In genomic region chr3:127446173-127446572, GRCm38 (mm10) we compare ENCODE assay signal across 8 mouse cellular contexts. TPM values are rescaled to one million over a fixed set of nuclear protein-coding genes. Genes with fewer than 3 reads are reported as not detected.
A peak's percentile ranks its signal among the peaks of the same experiment; 100 is the strongest.
DNase-seq lines count a peak whose midpoint lies in the region; ATAC-seq lines count a peak whose summit lies in the region.

No protein-coding gene starts in this region.

- DNase-seq in heart, adult 18-20 months = peak; percentile 42 to 76
- DNase-seq in heart, embryonic 10.5 days (ENCODE audit: low spot score) = no peak
- peak; percentile 70 to 79 for DNase-seq in left cerebral cortex, postnatal 14 days (ENCODE audit: low spot score in 2 of 2)
- peak; percentile 74 for DNase-seq in midbrain, embryonic 10.5 days (ENCODE audit: low spot score)
- peak; percentile 73 for DNase-seq in right cerebral cortex, postnatal 4 days

- no peak overlapping the region for H3K4me3 ChIP-seq in heart, embryonic 10.5 days
- no peak overlapping the region for H3K4me3 ChIP-seq in forebrain, embryonic 15.5 days
- no peak overlapping the region for H3K4me3 ChIP-seq in hindbrain, embryonic 12.5 days
- no peak overlapping the region for H3K4me3 ChIP-seq in midbrain, embryonic 10.5 days

- H3K27me3 ChIP-seq in heart, embryonic 10.5 days (ENCODE audit: insufficient read depth, poor library complexity, severe bottlenecking) = no peaks in the 10 kb centered on the region
- no peaks in the 10 kb centered on the region for H3K27me3 ChIP-seq in forebrain, embryonic 15.5 days
- H3K27me3 ChIP-seq in hindbrain, embryonic 12.5 days = no peaks in the 10 kb centered on the region; the same call in 1 of the 2 replicates
- H3K27me3 ChIP-seq in midbrain, embryonic 10.5 days (ENCODE audit: low read depth, poor library complexity, severe bottlenecking) = peaks cover 4% of the 10 kb centered on the region; the same call in 1 of the 2 replicates

- H3K9ac ChIP-seq in forebrain, embryonic 15.5 days (replicated peaks) = no peak overlapping the region
- H3K9ac ChIP-seq in hindbrain, embryonic 12.5 days = no peak overlapping the region

- WGBS in heart, embryonic 10.5 days = 54% methylated on average over 5 of the region's 5 CpGs
- WGBS in forebrain, embryonic 15.5 days = 43% methylated on average over 5 of the region's 5 CpGs
- WGBS in hindbrain, embryonic 12.5 days = 48% methylated on average over 5 of the region's 5 CpGs
- 56% methylated on average over 5 of the region's 5 CpGs for WGBS in midbrain, embryonic 10.5 days

- H3K36me3 ChIP-seq in heart, embryonic 10.5 days = no peaks in the 10 kb centered on the region
- no peaks in the 10 kb centered on the region for H3K36me3 ChIP-seq in forebrain, embryonic 15.5 days
- H3K36me3 ChIP-seq in hindbrain, embryonic 12.5 days = no peaks in the 10 kb centered on the region
- no peaks in the 10 kb centered on the region for H3K36me3 ChIP-seq in midbrain, embryonic 10.5 days

- peak; percentile 61; the same call in 1 of the 2 replicates for ATAC-seq in cerebellum, adult (ENCODE audit: insufficient number of reproducible peaks, low FRiP score, low TSS enrichment)
- 0 out of 2 replicates have a peak, but pooled peaks have one; percentile 38 for ATAC-seq in forebrain, embryonic 15.5 days (replicated peaks)
- ATAC-seq in hindbrain, embryonic 12.5 days (ENCODE audit: low FRiP score) = peak; percentile 67; the same call in 1 of the 2 replicates

- no peaks in the 10 kb centered on the region for H3K9me3 ChIP-seq in heart, embryonic 10.5 days
- no peaks in the 10 kb centered on the region for H3K9me3 ChIP-seq in forebrain, embryonic 15.5 days
- H3K9me3 ChIP-seq in hindbrain, embryonic 12.5 days (replicated peaks) = no peaks in the 10 kb centered on the region
- H3K9me3 ChIP-seq in midbrain, embryonic 10.5 days (replicated peaks) = no peaks in the 10 kb centered on the region

- no peak overlapping the region for H3K4me2 ChIP-seq in forebrain, embryonic 15.5 days (replicated peaks)
- no peak overlapping the region for H3K4me2 ChIP-seq in hindbrain, embryonic 12.5 days (replicated peaks)

- no peak overlapping the region for H3K27ac ChIP-seq in heart, embryonic 10.5 days
- no peak overlapping the region for H3K27ac ChIP-seq in forebrain, embryonic 15.5 days (replicated peaks)
- H3K27ac ChIP-seq in hindbrain, embryonic 12.5 days = no peak overlapping the region
- no peak overlapping the region for H3K27ac ChIP-seq in midbrain, embryonic 10.5 days (replicated peaks)

- no peaks in the 10 kb centered on the region for H3K4me1 ChIP-seq in heart, embryonic 10.5 days
- no peaks in the 10 kb centered on the region for H3K4me1 ChIP-seq in forebrain, embryonic 15.5 days
- no peaks in the 10 kb centered on the region for H3K4me1 ChIP-seq in hindbrain, embryonic 12.5 days
- H3K4me1 ChIP-seq in midbrain, embryonic 10.5 days = no peaks in the 10 kb centered on the region

- intact Hi-C loops in left cerebral cortex, postnatal 14 days (cut with DNase I) = loop anchor here (5.0 kb wide), 1 partner anchor 124 kb away; no protein-coding TSS in a partner anchor

RNA-seq across cellular contexts. Expression of gene Ank2, which starts 53.0 kb away (rescaled TPM):
- 100 to 1,000 TPM; 310 to 323 TPM for total RNA-seq in heart, adult 18-20 months (2021)
- 25.8 and 36.2 TPM in 2 replicates for polyA plus RNA-seq in heart, embryonic 10.5 days (2016; fragmentation: Nextera tagmentation; extraction: Ambion mirVana)
- polyA plus RNA-seq in forebrain, embryonic 15.5 days (2015; fragmentation: Nextera tagmentation; extraction: Ambion mirVana) = 158 and 159 TPM in 2 replicates
- 131 and 138 TPM in 2 replicates for polyA plus RNA-seq in hindbrain, embryonic 12.5 days (2016; fragmentation: Nextera tagmentation; extraction: Ambion mirVana)
- 1,000 to 10,000 TPM in 1 of 2 experiments, 100 to 1,000 TPM in 1; 969 to 1,019 TPM for total RNA-seq in left cerebral cortex, postnatal 14 days (2021)
- polyA plus RNA-seq in midbrain, embryonic 10.5 days (2016; fragmentation: Nextera tagmentation; extraction: Ambion mirVana) = 40.4 and 60.8 TPM in 2 replicates
